22 mouse cellular contexts compared by ENCODE assay signal in genomic region chr8:125907311-125907710, GRCm38 (mm10). TPM values are rescaled to one million over a fixed set of nuclear protein-coding genes. Genes with fewer than 3 reads are reported as not detected.
DNase-seq lines count a peak whose midpoint lies in the region; ATAC-seq and TF ChIP-seq lines count a peak whose summit lies in the region.
"Had no signal": no experiment of that assay in that cellular context is flagged by ENCODE, and none has a peak within 500 bp of the region (broad histone marks: within the 10 kb centered on the region; RNA-seq: fewer than 3 reads in every experiment).

No protein-coding gene starts in this region.

- H3K4me1 ChIP-seq in heart, adult 2 months (ENCODE audit: control insufficient read depth, insufficient read depth, low read length): no peaks in the 10 kb centered on the region
- no peaks in the 10 kb centered on the region; the same call in 1 of the 2 replicates for H3K4me1 ChIP-seq in liver, adult 2 months (ENCODE audit: control insufficient read depth, insufficient read depth, low read length)
- H3K4me1 ChIP-seq in testis, adult 2 months (ENCODE audit: control insufficient read depth, insufficient read depth, low read length): peaks cover 9% of the 10 kb centered on the region
- peaks cover 2% of the 10 kb centered on the region; the same call in 1 of the 2 replicates for H3K4me1 ChIP-seq in stomach, postnatal 0 days (replicated peaks; ENCODE audit: control insufficient read depth, insufficient read depth)

- H3K27me3 ChIP-seq in heart, adult 2 months (ENCODE audit: control insufficient read depth, insufficient read depth, low read length): peaks cover 10% of the 10 kb centered on the region
- H3K27me3 ChIP-seq in liver, adult 2 months (ENCODE audit: control insufficient read depth, insufficient read depth, low read length): no peaks in the 10 kb centered on the region
- H3K27me3 ChIP-seq in testis, adult 2 months (ENCODE audit: control insufficient read depth, insufficient read depth, low read length): no peaks in the 10 kb centered on the region
- H3K27me3 ChIP-seq in stomach, postnatal 0 days (ENCODE audit: control insufficient read depth, insufficient read depth, low read length): peaks cover 5% of the 10 kb centered on the region; the same call in 1 of the 2 replicates

- no peaks in the 10 kb centered on the region for H3K9me3 ChIP-seq in stomach, postnatal 0 days (ENCODE audit: control insufficient read depth, low read length)
- H3K9me3 ChIP-seq: embryonic facial prominence, embryonic 10.5 days; forebrain, embryonic 15.5 days; limb, embryonic 15.5 days had no signal

- no peaks in the 10 kb centered on the region for H3K79me2 ChIP-seq in heart, adult 2 months (replicated peaks; ENCODE audit: control insufficient read depth, insufficient read depth, low read length)
- H3K79me2 ChIP-seq in liver, adult 2 months (ENCODE audit: control insufficient read depth, insufficient read depth, low read length): no peaks in the 10 kb centered on the region

- no peak for TF ChIP-seq EP300 in heart, adult 2 months (IDR thresholded peaks at IDR 0.05; ENCODE audit: insufficient read depth, low read depth, low read length)
- TF ChIP-seq EP300 in stomach, postnatal 0 days (optimal IDR thresholded peaks at IDR 0.05): no peak

- no peak overlapping the region for H3K4me2 ChIP-seq in stomach, postnatal 0 days (replicated peaks; ENCODE audit: low read depth)
- H3K4me2 ChIP-seq: forebrain, embryonic 15.5 days; hindbrain, embryonic 14.5 days; limb, embryonic 15.5 days; midbrain, embryonic 13.5 days had no signal

- ATAC-seq in stomach, postnatal 0 days (ENCODE audit: low FRiP score, low TSS enrichment): no peak
- no peak for ATAC-seq in megakaryocyte progenitor cell, adult 5-6 weeks (replicated peaks; ENCODE audit: poor library complexity)
- ATAC-seq: forebrain, embryonic 15.5 days; midbrain, embryonic 13.5 days had no signal

- TF ChIP-seq POLR2A in heart, adult 2 months (IDR thresholded peaks at IDR 0.05; ENCODE audit: insufficient read depth, low read depth, low read length): no peak
- TF ChIP-seq POLR2A in liver, adult 2 months (IDR thresholded peaks at IDR 0.05; ENCODE audit: extremely low read depth, insufficient read depth, low read length): no peak
- TF ChIP-seq POLR2A in testis, adult 2 months (IDR thresholded peaks at IDR 0.05; ENCODE audit: control insufficient read depth, low read depth, low read length): no peak

- H3K9ac ChIP-seq in heart, adult 2 months (ENCODE audit: low read depth, low read length): no peak overlapping the region
- H3K9ac ChIP-seq in liver, adult 2 months (ENCODE audit: low read depth, low read length): no peak overlapping the region
- no peak overlapping the region for H3K9ac ChIP-seq in stomach, postnatal 0 days (ENCODE audit: low read length)
- H3K9ac ChIP-seq: forebrain, embryonic 15.5 days; hindbrain, embryonic 14.5 days; limb, embryonic 15.5 days; midbrain, embryonic 13.5 days had no signal

- 0 out of 2 replicates have a peak, but pooled peaks have one; percentile 16 for TF ChIP-seq CTCF in heart, adult 2 months (IDR thresholded peaks at IDR 0.05)
- TF ChIP-seq CTCF in liver, adult 2 months (IDR thresholded peaks at IDR 0.05; ENCODE audit: low read depth, low read length): peak; percentile 41; the same call in 1 of the 2 replicates
- TF ChIP-seq CTCF in testis, adult 2 months (IDR thresholded peaks at IDR 0.05; ENCODE audit: control insufficient read depth, insufficient read depth, insufficient replicate concordance, low read depth, low read length): peak; percentile 66; the same call in 1 of the 2 replicates
- TF ChIP-seq CTCF in stomach, postnatal 0 days (IDR thresholded peaks at IDR 0.05; ENCODE audit: low read depth): peak; percentile 45

- no peak for DNase-seq in heart, adult 2 months
- no peak for DNase-seq in heart, postnatal 4 days
- no peak for DNase-seq in liver, adult 2 months (ENCODE audit: extremely low read depth, low read depth, low spot score)
- no peak for DNase-seq in liver
- no peak for DNase-seq in testis, postnatal 10 days (ENCODE audit: low spot score)
- DNase-seq in stomach, postnatal 0 days (ENCODE audit: low spot score): peak; percentile 28
- DNase-seq: cerebellum, adult 11-12 months; cerebellum, postnatal 36 days; heart, adult 11 months; kidney, adult 11 months; lung, postnatal 36 days; retina, postnatal 1 day; right cerebral cortex, postnatal 4 days; thymus, adult 18-20 months had no signal

- no peaks in the 10 kb centered on the region for H3K36me3 ChIP-seq in heart, adult 2 months (ENCODE audit: control insufficient read depth, insufficient read depth, low read length)
- H3K36me3 ChIP-seq in liver, adult 2 months (ENCODE audit: control insufficient read depth, insufficient read depth, low read length): no peaks in the 10 kb centered on the region
- no peaks in the 10 kb centered on the region for H3K36me3 ChIP-seq in testis, adult 2 months (ENCODE audit: control insufficient read depth, insufficient read depth, low read length)
- H3K36me3 ChIP-seq in stomach, postnatal 0 days (ENCODE audit: control insufficient read depth, insufficient read depth, low read length): no peaks in the 10 kb centered on the region
- H3K36me3 ChIP-seq: embryonic facial prominence, embryonic 10.5 days; forebrain, embryonic 15.5 days; limb, embryonic 15.5 days; midbrain, embryonic 13.5 days had no signal

- intact Hi-C loops in heart, adult 2 months (cut with DNase I): no loop called here

- no peak overlapping the region for H3K4me3 ChIP-seq in heart, adult 2 months
- H3K4me3 ChIP-seq in liver, adult 2 months (ENCODE audit: insufficient read depth, low read depth, low read length): no peak overlapping the region
- no peak overlapping the region for H3K4me3 ChIP-seq in testis, adult 2 months (ENCODE audit: control insufficient read depth, low read depth, low read length)
- H3K4me3 ChIP-seq in stomach, postnatal 0 days (ENCODE audit: low read depth, low read length): no peak overlapping the region
- H3K4me3 ChIP-seq: embryonic facial prominence, embryonic 10.5 days; forebrain, embryonic 15.5 days; limb, embryonic 15.5 days; midbrain, embryonic 13.5 days had no signal

- 71% methylated on average over 2 of the region's 2 CpGs for WGBS in heart, adult 2 months
- WGBS in liver, adult 2 months: 76% methylated on average over 2 of the region's 2 CpGs
- 73% methylated on average over 2 of the region's 2 CpGs for WGBS in stomach, postnatal 0 days

- no peak overlapping the region for H3K27ac ChIP-seq in heart, adult 2 months
- no peak overlapping the region for H3K27ac ChIP-seq in liver, adult 2 months (replicated peaks; ENCODE audit: insufficient read depth, low read depth, low read length)
- H3K27ac ChIP-seq in testis, adult 2 months (ENCODE audit: control insufficient read depth, insufficient read depth, low read depth, low read length): no peak overlapping the region
- no peak overlapping the region for H3K27ac ChIP-seq in stomach, postnatal 0 days (replicated peaks)
- H3K27ac ChIP-seq: embryonic facial prominence, embryonic 10.5 days; forebrain, embryonic 15.5 days; hindbrain, embryonic 14.5 days; limb, embryonic 15.5 days; midbrain, embryonic 13.5 days had no signal

RNA-seq across cellular contexts. Expression of gene Map3k21, which starts 2.9 kb away (rescaled TPM):
- total RNA-seq in heart, adult 2 months (2021): 1 to 10 TPM in 1 of 2 experiments, under 1 TPM in 1; 0.66 to 1.1 TPM
- polyA plus RNA-seq in heart, adult 2 months (2012; rRNA removed): 0.50 and 0.51 TPM in 2 replicates
- total RNA-seq in heart, postnatal 4 days (2021): under 1 TPM; 0.36 TPM
- total RNA-seq in liver, adult 2 months (2014; rRNA removed): 3.9 and 4.7 TPM in 2 replicates
- 2.6 and 2.8 TPM in 2 replicates for polyA plus RNA-seq in liver, adult 2 months (2012; rRNA removed)
- polyA plus RNA-seq in testis, adult 2 months (2012; rRNA removed): 3.2 and 3.3 TPM in 2 replicates
- 1.1 and 1.2 TPM in 2 replicates for polyA plus RNA-seq in stomach, postnatal 0 days (2015; fragmentation: Nextera tagmentation; extraction: Ambion mirVana)
- not detected in 2 replicates for total RNA-seq in megakaryocyte progenitor cell, adult 5-6 weeks (2015)
- total RNA-seq in megakaryocyte progenitor cell, adult 5-6 weeks (2017): not detected in 2 replicates
- total RNA-seq: neutrophil, adult 5-6 weeks had no signal

RNA-seq across cellular contexts. Expression of gene Pcnx2, which starts 9.2 kb away (rescaled TPM):
- total RNA-seq in heart, adult 2 months (2021): under 1 TPM; 0.34 to 0.36 TPM
- 0.79 and 0.86 TPM in 2 replicates for polyA plus RNA-seq in heart, adult 2 months (2012; rRNA removed)
- under 1 TPM; 0.38 to 0.41 TPM for total RNA-seq in heart, postnatal 4 days (2021)
- total RNA-seq in liver, adult 2 months (2014; rRNA removed): 0.07 TPM in 1 of 2 replicates, not detected in the other
- polyA plus RNA-seq in liver, adult 2 months (2012; rRNA removed): 0.05 and 0.21 TPM in 2 replicates
- polyA plus RNA-seq in testis, adult 2 months (2012; rRNA removed): 8.4 and 12.0 TPM in 2 replicates
- 0.17 and 0.22 TPM in 2 replicates for polyA plus RNA-seq in stomach, postnatal 0 days (2015; fragmentation: Nextera tagmentation; extraction: Ambion mirVana)
- total RNA-seq in megakaryocyte progenitor cell, adult 5-6 weeks (2015): not detected in 2 replicates
- total RNA-seq in megakaryocyte progenitor cell, adult 5-6 weeks (2017): 0.03 TPM in 1 of 2 replicates, not detected in the other
- total RNA-seq: neutrophil, adult 5-6 weeks had no signal

Comparison
In these comparisons a context has a peak if more than half of its experiments do, and no peak if none do; other contexts are left out.
1. CTCF ChIP-seq: peak in every context shown above with its lines; median percentile 66 in testis, adult 2 months; 45 in stomach, postnatal 0 days; 41 in liver, adult 2 months; 16 in heart, adult 2 months.